ENCODE assay signal across 10 mouse cellular contexts in the genomic region with DNA sequence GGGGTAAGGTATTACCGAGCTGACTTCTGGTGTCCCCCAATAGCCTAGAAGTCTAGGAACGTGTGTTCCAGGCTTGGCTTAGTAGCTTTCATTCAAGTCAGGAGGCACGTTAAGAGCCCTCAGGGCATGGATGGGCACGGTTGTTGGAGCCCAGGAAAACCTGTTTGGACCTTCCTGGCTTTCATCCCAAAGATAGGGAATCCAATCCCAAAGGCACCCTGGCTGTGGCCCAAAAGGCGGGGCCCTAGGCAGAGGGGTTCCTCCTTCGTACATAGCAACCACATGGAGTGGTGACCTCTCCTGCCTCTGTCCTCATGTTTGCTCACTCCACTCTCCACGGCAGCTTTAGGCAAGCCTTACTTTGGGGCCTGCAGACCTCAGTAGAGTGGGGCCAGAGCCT. TPM values are rescaled to one million over a fixed set of nuclear protein-coding genes. Genes with fewer than 3 reads are reported as not detected.
A peak's percentile ranks its signal among the peaks of the same experiment; 100 is the strongest.
DNase-seq lines count a peak whose midpoint lies in the region; ATAC-seq and TF ChIP-seq lines count a peak whose summit lies in the region.
"Had no signal": no experiment of that assay in that cellular context is flagged by ENCODE, and none has a peak within 500 bp of the region (broad histone marks: within the 10 kb centered on the region; RNA-seq: fewer than 3 reads in every experiment).

No protein-coding gene starts in this region.

- intact Hi-C loops in left cerebral cortex, postnatal 25 days (cut with DNase I): no loop called here

- peak; percentile 94 for DNase-seq in heart, adult 11 months
- no peak for DNase-seq in heart, adult 8-10 months (ENCODE audit: low spot score)
- DNase-seq in adrenal gland, adult 8-10 months: peak; percentile 75
- DNase-seq in kidney, adult 9 months: peak; percentile 67
- DNase-seq in lung, embryonic 14.5 days: peak; percentile 71
- no peak for DNase-seq in thymus, adult 18-20 months
- no peak for DNase-seq in cerebellum, adult 2 months
- DNase-seq in left cerebral cortex, postnatal 25 days (ENCODE audit: low spot score in 2 of 2): no peak

- no peak overlapping the region for H3K4me3 ChIP-seq in lung, embryonic 14.5 days (ENCODE audit: low read depth, low read length)
- H3K4me3 ChIP-seq in cerebellum, adult 2 months (replicated peaks; ENCODE audit: insufficient read depth, low read depth, low read length): no peak overlapping the region
- H3K4me3 ChIP-seq: embryonic facial prominence, embryonic 12.5 days had no signal

- peak overlapping the region; percentile 90 for H3K27ac ChIP-seq in lung, embryonic 14.5 days (ENCODE audit: low read depth)
- H3K27ac ChIP-seq in cerebellum, adult 2 months (ENCODE audit: insufficient read depth, low read length): no peak overlapping the region; the same call in 1 of the 2 replicates
- H3K27ac ChIP-seq: embryonic facial prominence, embryonic 12.5 days had no signal

- H3K9ac ChIP-seq in lung, embryonic 14.5 days: no peak overlapping the region; the same call in 1 of the 2 replicates
- H3K9ac ChIP-seq: embryonic facial prominence, embryonic 12.5 days had no signal

- H3K27me3 ChIP-seq in lung, embryonic 14.5 days (ENCODE audit: insufficient read depth, low read length): no peaks in the 10 kb centered on the region
- no peaks in the 10 kb centered on the region for H3K27me3 ChIP-seq in cerebellum, adult 2 months (ENCODE audit: control insufficient read depth, insufficient read depth, low read length)

- ATAC-seq in lung, embryonic 14.5 days (ENCODE audit: insufficient read depth): no peak

- no peak for TF ChIP-seq POLR2A in cerebellum, adult 2 months (IDR thresholded peaks at IDR 0.05; ENCODE audit: borderline replicate concordance, insufficient read depth, low read length)

- 57% methylated on average over 7 of the region's 7 CpGs for WGBS in lung, embryonic 14.5 days
- WGBS in cerebellum, adult 2 months: 66% methylated on average over 7 of the region's 7 CpGs

- H3K4me2 ChIP-seq in lung, embryonic 14.5 days: peak overlapping the region; percentile 93
- H3K4me2 ChIP-seq: embryonic facial prominence, embryonic 12.5 days had no signal

- H3K4me1 ChIP-seq in lung, embryonic 14.5 days (ENCODE audit: insufficient read depth): peaks cover 33% of the 10 kb centered on the region
- H3K4me1 ChIP-seq in cerebellum, adult 2 months (ENCODE audit: control insufficient read depth, insufficient read depth, low read length): peaks cover 3% of the 10 kb centered on the region; the same call in 1 of the 2 replicates

- 0 out of 2 replicates have a peak, but pooled peaks cover 3% of the 10 kb centered on the region for H3K36me3 ChIP-seq in lung, embryonic 14.5 days (ENCODE audit: insufficient read depth)
- H3K36me3 ChIP-seq: embryonic facial prominence, embryonic 12.5 days had no signal

- no peaks in the 10 kb centered on the region for H3K9me3 ChIP-seq in lung, embryonic 14.5 days (ENCODE audit: low read depth, low read length)
- H3K9me3 ChIP-seq: embryonic facial prominence, embryonic 12.5 days; megakaryocyte, embryonic 14.5 days had no signal

- TF ChIP-seq CTCF in lung, embryonic 14.5 days (IDR thresholded peaks at IDR 0.05; ENCODE audit: low read depth): no peak
- no peak for TF ChIP-seq CTCF in cerebellum, adult 2 months (IDR thresholded peaks at IDR 0.05; ENCODE audit: borderline replicate concordance, insufficient read depth, low read depth, low read length)

RNA-seq across cellular contexts. Expression of a gene that starts 3.3 kb away (rescaled TPM):
- total RNA-seq in heart, adult 8-10 months (2022): 10 to 100 TPM; 20.3 to 25.0 (median 21.6) TPM
- total RNA-seq in adrenal gland, adult 8-10 months (2022): 100 to 1,000 TPM; 288 to 361 (median 321) TPM
- polyA plus RNA-seq in lung, embryonic 14.5 days (2014; fragmentation: Nextera tagmentation; extraction: Ambion mirVana): 51.9 and 53.5 TPM in 2 replicates
- 84.3 and 86.1 TPM in 2 replicates for polyA plus RNA-seq in cerebellum, adult 2 months (2012; rRNA removed)
- 10 to 100 TPM; 33.3 to 33.4 TPM for total RNA-seq in left cerebral cortex, postnatal 25 days (2021)

RNA-seq across cellular contexts. Expression of a gene that starts 3.8 kb away (rescaled TPM):
- 10 to 100 TPM; 42.1 to 52.4 (median 44.2) TPM for total RNA-seq in heart, adult 8-10 months (2022)
- total RNA-seq in adrenal gland, adult 8-10 months (2022): 10 to 100 TPM; 47.5 to 53.8 (median 49.3) TPM
- 3.3 and 3.5 TPM in 2 replicates for polyA plus RNA-seq in lung, embryonic 14.5 days (2014; fragmentation: Nextera tagmentation; extraction: Ambion mirVana)
- 67.2 and 68.4 TPM in 2 replicates for polyA plus RNA-seq in cerebellum, adult 2 months (2012; rRNA removed)
- 10 to 100 TPM; 32.2 to 33.6 TPM for total RNA-seq in left cerebral cortex, postnatal 25 days (2021)

RNA-seq across cellular contexts. Expression of a gene that starts 6.7 kb away (rescaled TPM):
- not detected for total RNA-seq in heart, adult 8-10 months (2022)
- total RNA-seq in adrenal gland, adult 8-10 months (2022): under 1 TPM in 1 of 4 experiments, not detected in 3; 0.31 TPM
- not detected in 2 replicates for polyA plus RNA-seq in lung, embryonic 14.5 days (2014; fragmentation: Nextera tagmentation; extraction: Ambion mirVana)
- polyA plus RNA-seq in cerebellum, adult 2 months (2012; rRNA removed): 0.13 TPM in 1 of 2 replicates, not detected in the other
- total RNA-seq in left cerebral cortex, postnatal 25 days (2021): not detected
- polyA plus RNA-seq: embryonic facial prominence, embryonic 12.5 days had no signal

RNA-seq across cellular contexts. Expression of a gene that starts 25.9 kb away (rescaled TPM):
- 10 to 100 TPM; 17.9 to 26.9 (median 20.2) TPM for total RNA-seq in heart, adult 8-10 months (2022)
- total RNA-seq in adrenal gland, adult 8-10 months (2022): 100 to 1,000 TPM in 2 of 4 experiments, 10 to 100 TPM in 2; 80.2 to 106 (median 96.4) TPM
- 51.8 and 53.9 TPM in 2 replicates for polyA plus RNA-seq in lung, embryonic 14.5 days (2014; fragmentation: Nextera tagmentation; extraction: Ambion mirVana)
- 316 and 321 TPM in 2 replicates for polyA plus RNA-seq in cerebellum, adult 2 months (2012; rRNA removed)
- 100 to 1,000 TPM; 317 to 361 TPM for total RNA-seq in left cerebral cortex, postnatal 25 days (2021)

Comparison
In these comparisons a context has a peak if more than half of its experiments do, and no peak if none do; other contexts are left out.
1. DNase-seq: peak in heart, adult 11 months (single experiment), adrenal gland, adult 8-10 months (single experiment), kidney, adult 9 months (single experiment) and lung, embryonic 14.5 days (single experiment); none in heart, adult 8-10 months (single experiment), thymus, adult 18-20 months (0 of 2), cerebellum, adult 2 months (0 of 2) and left cerebral cortex, postnatal 25 days (0 of 2).
2. RNA of a gene that starts 3.3 kb away (total RNA-seq): 288 to 361 TPM in adrenal gland, adult 8-10 months; 33.3 to 33.4 TPM in left cerebral cortex, postnatal 25 days and 20.3 to 25.0 TPM in heart, adult 8-10 months; every median in the first group is over 4 times any median in the second.